14 mouse cellular contexts compared by ENCODE assay signal in the genomic region with DNA sequence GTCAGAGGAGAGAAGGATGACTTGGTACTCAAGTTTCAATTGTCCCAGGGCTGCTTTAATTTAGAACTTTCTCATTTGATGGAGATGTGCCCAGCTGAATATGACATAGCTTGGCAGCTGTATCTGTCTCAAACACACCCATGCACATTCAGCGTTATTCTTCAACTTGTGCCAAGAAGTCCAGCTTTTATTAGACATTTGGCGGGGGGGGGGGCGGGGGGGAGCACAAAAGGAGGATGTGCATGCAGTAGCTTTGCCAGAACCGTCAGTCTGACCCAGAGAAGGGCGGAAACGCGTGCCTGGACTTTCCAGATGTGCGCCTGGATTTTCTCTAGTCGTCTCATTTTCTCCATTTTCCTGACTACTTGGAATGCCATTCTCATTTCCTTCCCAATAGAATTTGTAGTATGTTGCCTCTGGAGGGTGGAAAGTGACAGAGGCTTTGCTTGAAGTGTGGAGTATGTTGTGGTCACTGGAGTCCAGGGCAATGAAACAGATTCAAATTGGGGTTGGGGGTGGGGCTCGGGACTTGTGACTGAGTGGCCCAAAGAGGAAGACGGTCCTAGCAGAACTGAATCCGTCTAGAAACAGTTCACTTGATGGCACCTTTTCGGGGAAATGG. TPM values are rescaled to one million over a fixed set of nuclear protein-coding genes. Genes with fewer than 3 reads are reported as not detected.
A peak's percentile ranks its signal among the peaks of the same experiment; 100 is the strongest.
DNase-seq lines count a peak whose midpoint lies in the region; ATAC-seq and TF ChIP-seq lines count a peak whose summit lies in the region.
"Had no signal": no experiment of that assay in that cellular context is flagged by ENCODE, and none has a peak within 500 bp of the region (broad histone marks: within the 10 kb centered on the region; RNA-seq: fewer than 3 reads in every experiment).

No protein-coding gene starts in this region.

- H3K9me3 ChIP-seq in limb, embryonic 13.5 days: no peaks in the 10 kb centered on the region
- H3K9me3 ChIP-seq in limb, embryonic 10.5 days (replicated peaks): no peaks in the 10 kb centered on the region
- H3K9me3 ChIP-seq in limb, embryonic 14.5 days (ENCODE audit: control insufficient read depth, low read length): no peaks in the 10 kb centered on the region

- no peak overlapping the region for H3K4me3 ChIP-seq in limb, embryonic 13.5 days
- H3K4me3 ChIP-seq in limb, embryonic 10.5 days: no peak overlapping the region
- H3K4me3 ChIP-seq in limb, embryonic 14.5 days (replicated peaks; ENCODE audit: low read length): no peak overlapping the region
- H3K4me3 ChIP-seq: erythroblast, embryonic 14.5 days had no signal

- DNase-seq in frontal cortex, adult 2 months (ENCODE audit: extremely low spot score in 1 of 2, low spot score in 1 of 2): no peak
- no peak for DNase-seq in limb, embryonic 10.5 days (ENCODE audit: low spot score)
- DNase-seq in brain, adult 2 months (ENCODE audit: low read depth, low spot score): peak; percentile 35
- peak; percentile 71 for DNase-seq in limb, embryonic 14.5 days (ENCODE audit: low spot score)
- no peak for DNase-seq in cerebellum, postnatal 10 days
- DNase-seq in thymus, postnatal 4 days: no peak
- DNase-seq: cerebellum, postnatal 36 days; layer of hippocampus, postnatal 36 days had no signal

- peaks cover 19% of the 10 kb centered on the region for H3K4me1 ChIP-seq in limb, embryonic 13.5 days
- H3K4me1 ChIP-seq in limb, embryonic 10.5 days: no peaks in the 10 kb centered on the region
- H3K4me1 ChIP-seq in limb, embryonic 14.5 days (ENCODE audit: control insufficient read depth, insufficient read depth, low read length): peaks cover 19% of the 10 kb centered on the region

- 45% methylated on average over 13 of the region's 13 CpGs for WGBS in limb, embryonic 13.5 days
- WGBS in limb, embryonic 10.5 days: 77% methylated on average over 13 of the region's 13 CpGs
- WGBS in limb, embryonic 14.5 days: 42% methylated on average over 13 of the region's 13 CpGs

- no peak overlapping the region for H3K27ac ChIP-seq in limb, embryonic 13.5 days
- no peak overlapping the region for H3K27ac ChIP-seq in limb, embryonic 10.5 days
- H3K27ac ChIP-seq in limb, embryonic 14.5 days (replicated peaks; ENCODE audit: low read depth, low read length): no peak overlapping the region; the same call in 1 of the 2 replicates

- no peak overlapping the region for H3K9ac ChIP-seq in limb, embryonic 13.5 days
- no peak overlapping the region for H3K9ac ChIP-seq in limb, embryonic 14.5 days (ENCODE audit: low read depth, low read length, severe bottlenecking)

- H3K4me2 ChIP-seq in limb, embryonic 13.5 days (replicated peaks): no peak overlapping the region
- no peak overlapping the region for H3K4me2 ChIP-seq in limb, embryonic 14.5 days (replicated peaks; ENCODE audit: low read depth, low read length, severe bottlenecking)
- H3K4me2 ChIP-seq: liver, embryonic 11.5 days had no signal

- 0 out of 2 replicates have a peak, but pooled peaks have one; percentile 2 for ATAC-seq in frontal cortex, adult (ENCODE audit: low TSS enrichment)
- ATAC-seq in limb, embryonic 13.5 days (ENCODE audit: low FRiP score, low read depth): 0 out of 2 replicates have a peak, but pooled peaks have one; percentile 15
- ATAC-seq in limb, embryonic 14.5 days (ENCODE audit: low FRiP score, low read depth): peak; percentile 65
- ATAC-seq: activated CD4-positive, CD25-positive, alpha-beta regulatory T cell, adult 4 months; intestine, embryonic 16.5 days had no signal

- H3K36me3 ChIP-seq in limb, embryonic 13.5 days: no peaks in the 10 kb centered on the region
- H3K36me3 ChIP-seq in limb, embryonic 10.5 days: no peaks in the 10 kb centered on the region
- H3K36me3 ChIP-seq in limb, embryonic 14.5 days (ENCODE audit: control insufficient read depth, insufficient read depth, low read length): no peaks in the 10 kb centered on the region

- no peaks in the 10 kb centered on the region for H3K27me3 ChIP-seq in limb, embryonic 13.5 days
- no peaks in the 10 kb centered on the region for H3K27me3 ChIP-seq in limb, embryonic 10.5 days (ENCODE audit: low read depth, poor library complexity, severe bottlenecking)
- H3K27me3 ChIP-seq in limb, embryonic 14.5 days (ENCODE audit: control insufficient read depth, insufficient read depth, low read length): no peaks in the 10 kb centered on the region

- TF ChIP-seq POLR2A in limb, embryonic 14.5 days (IDR thresholded peaks at IDR 0.05; ENCODE audit: borderline replicate concordance, extremely low read depth, insufficient read depth, insufficient read length): no peak

RNA-seq across cellular contexts. Expression of a gene that starts 24.3 kb away (rescaled TPM):
- 18.7 and 23.8 TPM in 2 replicates for polyA plus RNA-seq in frontal cortex, adult 2 months (2012; rRNA removed)
- 18.9 and 19.7 TPM in 2 replicates for polyA plus RNA-seq in limb, embryonic 13.5 days (2015; fragmentation: Nextera tagmentation; extraction: Ambion mirVana)
- polyA plus RNA-seq in limb, embryonic 10.5 days (2016; fragmentation: Nextera tagmentation; extraction: Ambion mirVana): 5.6 and 7.0 TPM in 2 replicates
- polyA plus RNA-seq in limb, embryonic 14.5 days (2012; rRNA removed): 13.1 and 13.5 TPM in 2 replicates
- 15.6 and 15.7 TPM in 2 replicates for polyA plus RNA-seq in limb, embryonic 14.5 days (2014; fragmentation: Nextera tagmentation; extraction: Ambion mirVana)
- polyA plus RNA-seq: erythroblast, embryonic 14.5 days had no signal

Comparison
In these comparisons a context has a peak if more than half of its experiments do, and no peak if none do; other contexts are left out.
1. DNase-seq: peak in brain, adult 2 months (single experiment) and limb, embryonic 14.5 days (single experiment); none in frontal cortex, adult 2 months (0 of 2), limb, embryonic 10.5 days (single experiment), cerebellum, postnatal 10 days (0 of 2) and thymus, postnatal 4 days (single experiment).
2. ATAC-seq: peak in every context shown above with its lines; median percentile 65 in limb, embryonic 14.5 days; 15 in limb, embryonic 13.5 days; 2 in frontal cortex, adult.